Mouse (Mus musculus): ENCODE data around the gene Agpat3. TPM values are rescaled to one million over a fixed set of nuclear protein-coding genes. Genes with fewer than 3 reads are reported as not detected.
A peak's percentile ranks its signal among the peaks of the same experiment; 100 is the strongest.

The Agpat3 gene
- polyA plus RNA-seq, 1 experiment from 2014 or later = 38.7 TPM

GRCm38 (mm10) chr10:78296371-78296770 lies 55.9 kb downstream of the Agpat3 start:
- H3K9me3 ChIP-seq (replicated peaks) = no peaks in the 10 kb centered on the region
- DNase-seq (ENCODE audit: low spot score) = no peak
- H3K27ac ChIP-seq = no peak overlapping the region
- H3K27me3 ChIP-seq (ENCODE audit: low read depth, poor library complexity, severe bottlenecking) = no peaks in the 10 kb centered on the region
- H3K36me3 ChIP-seq = no peaks in the 10 kb centered on the region
- H3K4me3 ChIP-seq = no peak overlapping the region
- WGBS = 93% methylated on average over 5 of the region's 5 CpGs
- peaks cover 55% of the 10 kb centered on the region for H3K4me1 ChIP-seq

- 56% methylated on average over 1 of the region's 1 CpGs for WGBS
- Histone ChIP-seq H3K27ac (no peak overlapping the region), H3K4me1 (peaks cover 67% of the 10 kb centered on the region), H3K36me3 (no peaks in the 10 kb centered on the region), H3K4me3 (no peak overlapping the region), H3K27me3 (ENCODE audit: low read depth, poor library complexity, severe bottlenecking) (no peaks in the 10 kb centered on the region), H3K9me3 (replicated peaks) (no peaks in the 10 kb centered on the region)
- no peak for DNase-seq (ENCODE audit: low spot score)
These were observed 58.7 kb downstream of the Agpat3 start for GRCm38 (mm10) chr10:78293576-78293975.

GRCm38 (mm10) chr10:78292381-78292780 lies 59.9 kb downstream of the Agpat3 start:
- H3K27me3 ChIP-seq (ENCODE audit: low read depth, poor library complexity, severe bottlenecking) = no peaks in the 10 kb centered on the region
- no peak for DNase-seq (ENCODE audit: low spot score)
- H3K36me3 ChIP-seq = peaks cover 7% of the 10 kb centered on the region
- no peaks in the 10 kb centered on the region for H3K9me3 ChIP-seq (replicated peaks)
- peak overlapping the region; percentile 27; the same call in 1 of the 2 replicates for H3K27ac ChIP-seq
- H3K4me3 ChIP-seq = no peak overlapping the region
- H3K4me1 ChIP-seq = peaks cover 55% of the 10 kb centered on the region
- WGBS = 93% methylated on average over 5 of the region's 5 CpGs

GRCm38 (mm10) chr10:78290730-78291535 lies 61.4 kb downstream of the Agpat3 start:
- Histone ChIP-seq H3K4me1 (peaks cover 54% of the 10 kb centered on the region), H3K9me3 (replicated peaks) (no peaks in the 10 kb centered on the region), H3K36me3 (peaks cover 22% of the 10 kb centered on the region), H3K27me3 (ENCODE audit: low read depth, poor library complexity, severe bottlenecking) (no peaks in the 10 kb centered on the region), H3K27ac (0 out of 2 replicates have a peak overlapping the region, but pooled peaks have one; percentile 15), H3K4me3 (no peak overlapping the region)
- WGBS = 23% methylated on average over 8 of the region's 8 CpGs
- peak; percentile 72 for DNase-seq (ENCODE audit: low spot score)

- no peak overlapping the region for H3K27ac ChIP-seq
These were observed 63.4 kb downstream of the Agpat3 start for GRCm38 (mm10) chr10:78288896-78289295.

GRCm38 (mm10) chr10:78288135-78288534 lies 64.2 kb downstream of the Agpat3 start:
- peaks cover 32% of the 10 kb centered on the region for H3K4me1 ChIP-seq
- no peaks in the 10 kb centered on the region for H3K9me3 ChIP-seq (replicated peaks)
- no peak for DNase-seq (ENCODE audit: low spot score)
- no peaks in the 10 kb centered on the region for H3K27me3 ChIP-seq (ENCODE audit: low read depth, poor library complexity, severe bottlenecking)
- no peak overlapping the region for H3K27ac ChIP-seq
- no peak overlapping the region for H3K4me3 ChIP-seq
- H3K36me3 ChIP-seq = peaks cover 44% of the 10 kb centered on the region
- 95% methylated on average over 5 of the region's 5 CpGs for WGBS

More at GRCm38 (mm10) chr10:78288896-78289295, 63.4 kb downstream of the Agpat3 start:
- WGBS = 91% methylated on average over 4 of the region's 4 CpGs
- Histone ChIP-seq H3K4me3 (no peak overlapping the region), H3K27me3 (ENCODE audit: low read depth, poor library complexity, severe bottlenecking) (no peaks in the 10 kb centered on the region), H3K9me3 (replicated peaks) (no peaks in the 10 kb centered on the region), H3K4me1 (peaks cover 39% of the 10 kb centered on the region), H3K36me3 (peaks cover 37% of the 10 kb centered on the region)
- no peak for DNase-seq (ENCODE audit: low spot score)

GRCm38 (mm10) chr10:78287465-78288132 lies 64.7 kb downstream of the Agpat3 start:
- peaks cover 26% of the 10 kb centered on the region for H3K4me1 ChIP-seq
- no peak overlapping the region for H3K27ac ChIP-seq
- no peaks in the 10 kb centered on the region for H3K9me3 ChIP-seq (replicated peaks)
- peaks cover 48% of the 10 kb centered on the region for H3K36me3 ChIP-seq
- DNase-seq (ENCODE audit: low spot score) = no peak
- 95% methylated on average over 22 of the region's 22 CpGs for WGBS
- H3K27me3 ChIP-seq (ENCODE audit: low read depth, poor library complexity, severe bottlenecking) = no peaks in the 10 kb centered on the region
- no peak overlapping the region for H3K4me3 ChIP-seq

GRCm38 (mm10) chr10:78285959-78286358 lies 66.3 kb downstream of the Agpat3 start:
- DNase-seq (ENCODE audit: low spot score) = no peak
- no peak overlapping the region for H3K4me3 ChIP-seq
- H3K4me1 ChIP-seq = peaks cover 10% of the 10 kb centered on the region
- H3K27ac ChIP-seq = no peak overlapping the region
- H3K27me3 ChIP-seq (ENCODE audit: low read depth, poor library complexity, severe bottlenecking) = no peaks in the 10 kb centered on the region
- no peaks in the 10 kb centered on the region for H3K9me3 ChIP-seq (replicated peaks)
- WGBS = 92% methylated on average over 4 of the region's 4 CpGs
- peaks cover 63% of the 10 kb centered on the region for H3K36me3 ChIP-seq

GRCm38 (mm10) chr10:78285409-78285808 lies 66.9 kb downstream of the Agpat3 start:
- peaks cover 68% of the 10 kb centered on the region for H3K36me3 ChIP-seq
- H3K9me3 ChIP-seq (replicated peaks) = no peaks in the 10 kb centered on the region
- whole genome bisulfite sequencing = 93% methylated on average over 6 of the region's 6 CpGs
- no peak overlapping the region for H3K4me3 ChIP-seq
- DNase-seq (ENCODE audit: low spot score) = no peak
- H3K27me3 ChIP-seq (ENCODE audit: low read depth, poor library complexity, severe bottlenecking) = no peaks in the 10 kb centered on the region
- peaks cover 4% of the 10 kb centered on the region for H3K4me1 ChIP-seq
- no peak overlapping the region for H3K27ac ChIP-seq

- Histone ChIP-seq H3K36me3 (peaks cover 74% of the 10 kb centered on the region), H3K27me3 (ENCODE audit: low read depth, poor library complexity, severe bottlenecking) (no peaks in the 10 kb centered on the region), H3K9me3 (replicated peaks) (no peaks in the 10 kb centered on the region), H3K27ac (no peak overlapping the region), H3K4me3 (no peak overlapping the region), H3K4me1 (no peaks in the 10 kb centered on the region)
- no peak for DNase-seq (ENCODE audit: low spot score)
- WGBS = 93% methylated on average over 12 of the region's 12 CpGs
These were observed 67.5 kb downstream of the Agpat3 start for GRCm38 (mm10) chr10:78284812-78285211.

- no peaks in the 10 kb centered on the region for H3K4me1 ChIP-seq
- H3K27ac ChIP-seq = no peak overlapping the region
- peaks cover 80% of the 10 kb centered on the region for H3K36me3 ChIP-seq
- no peaks in the 10 kb centered on the region for H3K9me3 ChIP-seq (replicated peaks)
- no peaks in the 10 kb centered on the region for H3K27me3 ChIP-seq (ENCODE audit: low read depth, poor library complexity, severe bottlenecking)
- DNase-seq (ENCODE audit: low spot score) = no peak
- no peak overlapping the region for H3K4me3 ChIP-seq
- WGBS = 92% methylated on average over 4 of the region's 4 CpGs
These were observed 69.9 kb downstream of the Agpat3 start for GRCm38 (mm10) chr10:78282411-78282810.

- no peak for DNase-seq (ENCODE audit: low spot score)
- peaks cover 71% of the 10 kb centered on the region for H3K36me3 ChIP-seq
- 92% methylated on average over 9 of the region's 9 CpGs for WGBS
These were observed 71.8 kb downstream of the Agpat3 start for GRCm38 (mm10) chr10:78280486-78280885.

GRCm38 (mm10) chr10:78279210-78279609 lies 73.1 kb downstream of the Agpat3 start:
- peaks cover 64% of the 10 kb centered on the region for H3K36me3 ChIP-seq
- no peak overlapping the region for H3K27ac ChIP-seq
- H3K4me1 ChIP-seq = no peaks in the 10 kb centered on the region
- WGBS = 47% methylated on average over 8 of the region's 8 CpGs
- H3K27me3 ChIP-seq (ENCODE audit: low read depth, poor library complexity, severe bottlenecking) = no peaks in the 10 kb centered on the region
- peak; percentile 60 for DNase-seq (ENCODE audit: low spot score)
- no peaks in the 10 kb centered on the region for H3K9me3 ChIP-seq (replicated peaks)
- no peak overlapping the region for H3K4me3 ChIP-seq

More at GRCm38 (mm10) chr10:78280486-78280885, 71.8 kb downstream of the Agpat3 start:
- no peaks in the 10 kb centered on the region for H3K9me3 ChIP-seq (replicated peaks)
- no peak overlapping the region for H3K27ac ChIP-seq
- no peaks in the 10 kb centered on the region for H3K27me3 ChIP-seq (ENCODE audit: low read depth, poor library complexity, severe bottlenecking)
- no peak overlapping the region for H3K4me3 ChIP-seq
- no peaks in the 10 kb centered on the region for H3K4me1 ChIP-seq

Measured in limb, embryonic 10.5 days (tissue).